Mouse (Mus musculus) ES-Bruce4 (cell line): ENCODE results near the gene Hydin.

Experiments used
- CTCF ChIP-seq: IDR thresholded peaks from one replicate; pipeline ENCODE4 v1.8.1; 2011; ENCODE audit warnings: low read depth, low read length
- POLR2A ChIP-seq: IDR thresholded peaks from one replicate; pipeline ENCODE4 v1.8.1; 2011; ENCODE audit warnings: low read length; ENCODE audit not compliant: insufficient read depth

GRCm38 (mm10) chr8:110482275-110482674, 215.5 kb downstream of the Hydin start:
- TF ChIP-seq CTCF (no peak), POLR2A (no peak)
